Mouse (Mus musculus) heart, embryonic 16.5 days (tissue): ENCODE measurements around the gene Cers5. TPM values are rescaled to one million over a fixed set of nuclear protein-coding genes. Genes with fewer than 3 reads are reported as not detected.

Source experiments
- polyA plus RNA-seq: library from polyadenylated mRNA; unstranded; fragments of >200 nt; fragmentation: Nextera tagmentation; extraction: Ambion mirVana; gene quantifications from 2 replicates; pipeline ENCODE4 v1.2.1, GENCODE M21; 2015

Cers5 gene
- polyA plus RNA-seq, 1 experiment from 2014 or later, result 50.7 TPM

Other genes starting within 250 kb of the Cers5 start
- gene Faim2, start 244.7 kb downstream of the Cers5 start, polyA plus RNA-seq, result 0.40 and 0.56 TPM in 2 replicates
- 0.09 TPM in 1 of 2 replicates, not detected in the other for gene Aqp2, start 193.8 kb downstream of the Cers5 start, polyA plus RNA-seq
- 1.0 and 1.3 TPM in 2 replicates for gene Aqp5, start 182.1 kb downstream of the Cers5 start, polyA plus RNA-seq
- gene Aqp6, start 171.5 kb downstream of the Cers5 start, polyA plus RNA-seq, result not detected in 2 replicates
- 129 and 134 TPM in 2 replicates for gene Racgap1, start 121.2 kb downstream of the Cers5 start, polyA plus RNA-seq
- 1.6 TPM in 2 replicates for gene Asic1, start 102.5 kb downstream of the Cers5 start, polyA plus RNA-seq
- gene Smarcd1, start 70.8 kb downstream of the Cers5 start, polyA plus RNA-seq, result 21.7 and 21.9 TPM in 2 replicates
- not detected in 2 replicates for gene Gm17349, start 67.4 kb downstream of the Cers5 start, polyA plus RNA-seq
- 2.4 and 2.7 TPM in 2 replicates for gene Gpd1, start 55.4 kb downstream of the Cers5 start, polyA plus RNA-seq
- gene Cox14, start 47.3 kb downstream of the Cers5 start, polyA plus RNA-seq, result 217 and 241 TPM in 2 replicates
- 19.9 TPM in 2 replicates for gene Lima1, start 102.6 kb upstream of the Cers5 start, polyA plus RNA-seq
- gene Fam186a, start 194.2 kb upstream of the Cers5 start, polyA plus RNA-seq, result 0.02 TPM in 1 of 2 replicates, not detected in the other
- 28.1 and 28.9 TPM in 2 replicates for gene Larp4, start 197.2 kb upstream of the Cers5 start, polyA plus RNA-seq